Mouse (Mus musculus) ES-Bruce4 (cell line): ENCODE data around the gene Rec8.

Experiments used
- CTCF ChIP-seq: IDR thresholded peaks from one replicate; pipeline ENCODE4 v1.8.1; 2011; ENCODE audit warnings: low read depth, low read length
- EP300 ChIP-seq: IDR thresholded peaks from 2 replicates; pipeline ENCODE4 v1.6.1; 2011; ENCODE audit warnings: low read depth, low read length; ENCODE audit not compliant: insufficient read depth
- POLR2A ChIP-seq: IDR thresholded peaks from one replicate; pipeline ENCODE4 v1.8.1; 2011; ENCODE audit warnings: low read length; ENCODE audit not compliant: insufficient read depth

- peak; percentile 54 for TF ChIP-seq CTCF
- TF ChIP-seq POLR2A, result no peak
- TF ChIP-seq EP300, result no peak
Observed at GRCm38 (mm10) chr14:55581981-55582681, 35.7 kb upstream of the Rec8 start.
